Mouse (Mus musculus) C2C12 (cell line): ENCODE data around the gene Utrn. TPM values are rescaled to one million over a fixed set of nuclear protein-coding genes. Genes with fewer than 3 reads are reported as not detected.

Source experiments
- H3K27me3 ChIP-seq: one replicate; pipeline ENCODE4 v1.6.1; 2011; ENCODE audit not compliant: control insufficient read depth, insufficient read depth, insufficient read length
- H3K36me3 ChIP-seq: one replicate; pipeline ENCODE4 v1.6.1; 2011; ENCODE audit not compliant: control insufficient read depth, insufficient read depth
- H3K4me3 ChIP-seq: one replicate; pipeline ENCODE4 v1.5.1; 2011; ENCODE audit warnings: mild to moderate bottlenecking, control low read depth; ENCODE audit not compliant: poor library complexity, insufficient read depth, severe bottlenecking
- H3K79me2 ChIP-seq: one replicate; pipeline ENCODE4 v1.6.1; 2011; ENCODE audit not compliant: control insufficient read depth, insufficient read depth
- H3K79me3 ChIP-seq: one replicate; pipeline ENCODE4 v1.6.1; 2011; ENCODE audit warnings: low read depth, control low read depth
- H3ac ChIP-seq: one replicate; pipeline ENCODE3; 2011; ENCODE audit warnings: low read depth; ENCODE audit not compliant: control insufficient read depth, insufficient read length
- CEBPB ChIP-seq: IDR thresholded peaks from one replicate; pipeline ENCODE4 v1.6.1; 2011; ENCODE audit warnings: low read depth, mild to moderate bottlenecking, control low read depth, moderate library complexity
- CTCF ChIP-seq: IDR thresholded peaks from one replicate; pipeline ENCODE4 v1.5.1; 2011; ENCODE audit not compliant: control insufficient read depth, insufficient read depth, insufficient read length
- FOSL1 ChIP-seq: IDR thresholded peaks from one replicate; pipeline ENCODE4 v1.8.0; 2011; ENCODE audit warnings: mild to moderate bottlenecking, low read length; ENCODE audit not compliant: poor library complexity, insufficient read depth, severe bottlenecking
- MAX ChIP-seq: IDR thresholded peaks from one replicate; pipeline ENCODE4 v1.6.1; 2011; ENCODE audit warnings: mild to moderate bottlenecking, control low read depth
- MYOD1 ChIP-seq: IDR thresholded peaks from one replicate; pipeline ENCODE4 v1.6.1; 2011; ENCODE audit warnings: low read depth; ENCODE audit not compliant: control insufficient read depth, insufficient read length
- MYOG ChIP-seq: IDR thresholded peaks from one replicate; pipeline ENCODE4 v1.6.1; 2011; ENCODE audit not compliant: control insufficient read depth, insufficient read length; ENCODE audit errors: extremely low read depth
- USF1 ChIP-seq: IDR thresholded peaks from one replicate; pipeline ENCODE4 v1.6.1; 2011; ENCODE audit warnings: low read depth, mild to moderate bottlenecking, control low read depth, moderate library complexity
- polyA plus RNA-seq: library from polyadenylated mRNA; unstranded; fragments of >200 nt; fragmentation: generic; extraction: Trizol; gene quantifications from one replicate; pipeline ENCODE4 v1.2.1, GENCODE M21; 2012; ENCODE audit warnings: missing spikeins

Utrn gene
- polyA plus RNA-seq, 1 experiment, result 10.5 TPM

DNA sequence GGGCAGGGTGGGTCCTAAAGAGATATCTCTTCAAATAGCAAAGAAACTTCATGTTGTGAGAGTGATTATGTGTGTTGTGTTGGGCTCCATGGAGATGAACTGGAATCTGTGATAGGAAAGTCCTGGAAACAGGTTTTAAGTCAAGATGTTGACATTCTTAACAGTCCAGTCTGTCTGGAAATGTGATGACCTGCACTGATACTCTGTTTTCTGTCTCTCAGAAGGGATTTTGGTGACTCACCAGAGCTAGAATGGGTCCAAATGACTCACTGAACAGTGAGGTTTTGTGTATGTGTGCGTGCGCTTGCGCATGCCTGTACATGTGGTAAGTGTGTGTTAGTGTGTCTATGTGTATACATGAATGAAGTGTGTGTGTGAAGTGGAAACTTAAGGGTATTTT, 24.2 kb upstream of the Utrn start:
- H3ac ChIP-seq, result no peak overlapping the region
- no peaks in the 10 kb centered on the region for H3K79me3 ChIP-seq
- H3K79me2 ChIP-seq, result no peaks in the 10 kb centered on the region
- H3K27me3 ChIP-seq, result no peaks in the 10 kb centered on the region
- no peaks in the 10 kb centered on the region for H3K36me3 ChIP-seq
- no peak for TF ChIP-seq MYOD1
- peak; percentile 2 for TF ChIP-seq FOSL1
- H3K4me3 ChIP-seq, result no peak overlapping the region

DNA sequence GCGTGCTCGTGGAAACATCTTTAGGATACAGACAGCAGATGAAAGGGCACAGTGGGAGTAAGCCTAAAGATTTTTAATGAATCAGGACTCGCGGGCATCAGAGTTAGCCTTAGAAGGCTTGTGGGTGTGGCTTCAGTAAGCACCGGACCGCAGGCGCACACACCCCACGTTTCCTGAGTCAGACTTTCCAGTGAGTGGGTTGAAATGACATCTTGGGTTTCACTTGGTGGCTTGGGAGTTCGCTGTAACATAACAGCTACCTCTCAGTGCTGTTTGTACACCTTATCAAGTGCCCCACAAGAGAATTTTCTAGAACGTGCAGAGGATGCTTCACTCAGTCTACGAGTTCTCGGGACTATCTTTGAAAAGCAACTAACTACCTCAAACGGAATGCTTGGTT, 19.2 kb upstream of the Utrn start:
- Histone ChIP-seq H3ac (no peak overlapping the region), H3K4me3 (no peak overlapping the region), H3K79me2 (no peaks in the 10 kb centered on the region), H3K36me3 (no peaks in the 10 kb centered on the region), H3K79me3 (no peaks in the 10 kb centered on the region), H3K27me3 (no peaks in the 10 kb centered on the region)
- TF ChIP-seq MYOG, result no peak
- TF ChIP-seq MAX, result no peak
- peak; percentile 5 for TF ChIP-seq FOSL1

GRCm38 (mm10) chr10:12887792-12888191, 18.6 kb upstream of the Utrn start:
- H3K36me3 ChIP-seq, result no peaks in the 10 kb centered on the region
- H3K4me3 ChIP-seq, result no peak overlapping the region
- no peaks in the 10 kb centered on the region for H3K79me3 ChIP-seq
- TF ChIP-seq USF1 (no peak), FOSL1 (no peak), CTCF (no peak), MAX (no peak), MYOG (no peak), CEBPB (no peak), MYOD1 (no peak)
- H3K27me3 ChIP-seq, result no peaks in the 10 kb centered on the region
- H3ac ChIP-seq, result no peak overlapping the region
- H3K79me2 ChIP-seq, result no peaks in the 10 kb centered on the region

GRCm38 (mm10) chr10:12884308-12884948, 15.3 kb upstream of the Utrn start:
- TF ChIP-seq CTCF (no peak), MAX (no peak), FOSL1 (no peak), CEBPB (no peak), MYOD1 (no peak), USF1 (no peak), MYOG (no peak)
- H3K4me3 ChIP-seq, result no peak overlapping the region

GRCm38 (mm10) chr10:12881911-12882310, 12.7 kb upstream of the Utrn start:
- Histone ChIP-seq H3K79me3 (no peaks in the 10 kb centered on the region), H3K27me3 (no peaks in the 10 kb centered on the region), H3K79me2 (no peaks in the 10 kb centered on the region), H3ac (no peak overlapping the region), H3K36me3 (no peaks in the 10 kb centered on the region), H3K4me3 (no peak overlapping the region)
- TF ChIP-seq FOSL1, result no peak
- TF ChIP-seq MAX, result no peak
- no peak for TF ChIP-seq MYOG
- TF ChIP-seq USF1, result no peak
- no peak for TF ChIP-seq MYOD1

More at GRCm38 (mm10) chr10:12884308-12884948, 15.3 kb upstream of the Utrn start:
- Histone ChIP-seq H3K36me3 (no peaks in the 10 kb centered on the region), H3K79me3 (no peaks in the 10 kb centered on the region), H3ac (no peak overlapping the region), H3K27me3 (no peaks in the 10 kb centered on the region), H3K79me2 (no peaks in the 10 kb centered on the region)

DNA sequence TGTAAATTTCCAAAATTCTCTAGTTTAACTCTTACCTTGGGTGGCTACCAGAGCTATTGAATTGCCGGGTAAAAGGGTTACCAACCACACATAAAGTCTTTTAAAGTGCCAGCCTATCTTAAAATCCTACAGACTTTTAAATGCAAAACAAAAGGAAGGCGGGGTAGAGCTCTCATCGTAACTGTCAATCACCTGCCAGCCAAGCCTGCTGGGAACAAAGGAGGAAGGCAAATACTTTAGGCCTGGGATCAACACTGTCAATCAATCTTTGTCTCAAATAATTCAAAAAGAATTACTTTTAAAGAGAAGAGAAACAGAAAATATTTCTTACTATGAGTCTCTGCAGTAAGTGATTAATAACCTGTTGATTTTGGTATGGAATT, 10.1 kb upstream of the Utrn start:
- Histone ChIP-seq H3K79me2 (no peaks in the 10 kb centered on the region), H3ac (no peak overlapping the region), H3K27me3 (no peaks in the 10 kb centered on the region), H3K36me3 (no peaks in the 10 kb centered on the region), H3K4me3 (no peak overlapping the region), H3K79me3 (no peaks in the 10 kb centered on the region)
- TF ChIP-seq CTCF (no peak), CEBPB (no peak), FOSL1 (no peak), MYOD1 (no peak), MYOG (no peak), USF1 (no peak), MAX (no peak)
